8 mouse cellular contexts compared by ENCODE assay signal in genomic region chr3:84665255-84666073, GRCm38 (mm10). TPM values are rescaled to one million over a fixed set of nuclear protein-coding genes. Genes with fewer than 3 reads are reported as not detected.
DNase-seq lines count a peak whose midpoint lies in the region; ATAC-seq and TF ChIP-seq lines count a peak whose summit lies in the region.

No protein-coding gene starts in this region.

- TF ChIP-seq CTCF in bone marrow macrophage, adult 2 months (IDR thresholded peaks at IDR 0.05; ENCODE audit: low read depth, low read length), result no peak
- no peak for TF ChIP-seq CTCF in heart, postnatal 0 days (IDR thresholded peaks at IDR 0.05; ENCODE audit: low read depth)

- H3K27me3 ChIP-seq in kidney, embryonic 14.5 days (ENCODE audit: control insufficient read depth, insufficient read depth, low read length), result peaks cover 10% of the 10 kb centered on the region
- H3K27me3 ChIP-seq in heart, postnatal 0 days (ENCODE audit: control insufficient read depth, insufficient read depth, low read length), result no peaks in the 10 kb centered on the region
- peaks cover 33% of the 10 kb centered on the region for H3K27me3 ChIP-seq in midbrain, embryonic 11.5 days (ENCODE audit: control insufficient read depth, insufficient read depth, low read length)

- no peak for DNase-seq in kidney, postnatal 10 days
- DNase-seq in heart, postnatal 0 days (ENCODE audit: low spot score), result no peak
- peak; percentile 96 for DNase-seq in midbrain, embryonic 11.5 days (ENCODE audit: low spot score, missing footprints)
- no peak for DNase-seq in left cerebral cortex, postnatal 4 days
- DNase-seq in frontal cortex, postnatal 36 days (ENCODE audit: low spot score in 2 of 2), result no peak

- H3K4me3 ChIP-seq in kidney, embryonic 14.5 days (ENCODE audit: low read length), result peak overlapping the region; percentile 22
- peak overlapping the region; percentile 57 for H3K4me3 ChIP-seq in bone marrow macrophage, adult 2 months (ENCODE audit: insufficient read depth, low read length)
- H3K4me3 ChIP-seq in heart, postnatal 0 days (ENCODE audit: low read depth, low read length), result peak overlapping the region; percentile 45
- peak overlapping the region; percentile 19 for H3K4me3 ChIP-seq in midbrain, embryonic 11.5 days (ENCODE audit: low read depth, low read length)

- 5% methylated on average over 21 of the region's 21 CpGs for WGBS in kidney, embryonic 14.5 days
- 22% methylated on average over 21 of the region's 21 CpGs for WGBS in heart, postnatal 0 days
- under 1% methylated on average over 21 of the region's 21 CpGs for WGBS in midbrain, embryonic 11.5 days

- ATAC-seq in kidney, embryonic 14.5 days (ENCODE audit: low FRiP score, low TSS enrichment), result 0 out of 2 replicates have a peak, but pooled peaks have one; percentile 47
- peak; percentile 53 for ATAC-seq in heart, postnatal 0 days (ENCODE audit: insufficient read depth, low read depth)
- ATAC-seq in midbrain, embryonic 11.5 days (ENCODE audit: low FRiP score), result peak; percentile 85
- no peak for ATAC-seq in megakaryocyte-erythroid progenitor cell, adult 5-6 weeks (replicated peaks; ENCODE audit: low FRiP score, low TSS enrichment, poor library complexity, severe bottlenecking)

- no peaks in the 10 kb centered on the region for H3K9me3 ChIP-seq in kidney, embryonic 14.5 days (ENCODE audit: control insufficient read depth, low read length)
- no peaks in the 10 kb centered on the region for H3K9me3 ChIP-seq in heart, postnatal 0 days (replicated peaks; ENCODE audit: control insufficient read depth, low read length)
- H3K9me3 ChIP-seq in midbrain, embryonic 11.5 days (ENCODE audit: control insufficient read depth, low read length), result no peaks in the 10 kb centered on the region

- TF ChIP-seq POLR2A in bone marrow macrophage, adult 2 months (IDR thresholded peaks at IDR 0.05; ENCODE audit: borderline replicate concordance, low read depth, low read length), result no peak

- no peak overlapping the region for H3K9ac ChIP-seq in kidney, embryonic 14.5 days (ENCODE audit: low read depth, low read length)
- no peak overlapping the region for H3K9ac ChIP-seq in heart, postnatal 0 days (replicated peaks; ENCODE audit: low read depth, low read length)
- H3K9ac ChIP-seq in midbrain, embryonic 11.5 days (ENCODE audit: low read length), result peak overlapping the region; percentile 42; the same call in 1 of the 2 replicates

- H3K27ac ChIP-seq in kidney, embryonic 14.5 days (ENCODE audit: low read depth, low read length), result no peak overlapping the region
- H3K27ac ChIP-seq in bone marrow macrophage, adult 2 months (ENCODE audit: insufficient read depth, low read depth, low read length), result 0 out of 2 replicates have a peak overlapping the region, but pooled peaks have one; percentile 11
- H3K27ac ChIP-seq in heart, postnatal 0 days (ENCODE audit: low read depth), result no peak overlapping the region
- H3K27ac ChIP-seq in midbrain, embryonic 11.5 days (ENCODE audit: low read depth, low read length), result no peak overlapping the region

- intact Hi-C loops in left cerebral cortex, postnatal 4 days (cut with DNase I), result no loop called here

- H3K4me1 ChIP-seq in kidney, embryonic 14.5 days (ENCODE audit: control insufficient read depth, insufficient read depth, low read length), result peaks cover 12% of the 10 kb centered on the region; the same call in 1 of the 2 replicates
- peaks cover 26% of the 10 kb centered on the region for H3K4me1 ChIP-seq in bone marrow macrophage, adult 2 months (ENCODE audit: control insufficient read depth, insufficient read depth, low read length)
- peaks cover 20% of the 10 kb centered on the region for H3K4me1 ChIP-seq in heart, postnatal 0 days (ENCODE audit: control insufficient read depth, insufficient read depth)
- peaks cover 11% of the 10 kb centered on the region for H3K4me1 ChIP-seq in midbrain, embryonic 11.5 days (ENCODE audit: control insufficient read depth, insufficient read depth, low read length)

- H3K36me3 ChIP-seq in kidney, embryonic 14.5 days (ENCODE audit: control insufficient read depth, insufficient read depth, low read length), result no peaks in the 10 kb centered on the region
- H3K36me3 ChIP-seq in heart, postnatal 0 days (replicated peaks; ENCODE audit: control insufficient read depth, insufficient read depth, low read length), result no peaks in the 10 kb centered on the region
- no peaks in the 10 kb centered on the region for H3K36me3 ChIP-seq in midbrain, embryonic 11.5 days (ENCODE audit: control insufficient read depth, insufficient read depth, low read length)

- H3K4me2 ChIP-seq in kidney, embryonic 14.5 days (replicated peaks; ENCODE audit: low read depth, low read length), result peak overlapping the region; percentile 48
- H3K4me2 ChIP-seq in heart, postnatal 0 days (ENCODE audit: low read depth, low read length), result peak overlapping the region; percentile 65
- peak overlapping the region; percentile 44 for H3K4me2 ChIP-seq in midbrain, embryonic 11.5 days

- TF ChIP-seq EP300 in heart, postnatal 0 days (IDR thresholded peaks at IDR 0.05; ENCODE audit: low read depth), result no peak

RNA-seq across cellular contexts. Expression of gene Tmem154, which starts 0.5 kb away (rescaled TPM):
- 0.38 and 0.60 TPM in 2 replicates for polyA plus RNA-seq in kidney, embryonic 14.5 days (2014; fragmentation: Nextera tagmentation; extraction: Ambion mirVana)
- polyA plus RNA-seq in bone marrow macrophage, adult 2 months (2012; ENCODE audit: insufficient read depth, insufficient read length, missing spikeins), result 5.4 and 5.9 TPM in 2 replicates
- 0.57 and 1.7 TPM in 2 replicates for total RNA-seq in heart, postnatal 0 days (2014; rRNA removed; ENCODE audit: low replicate concordance)
- polyA plus RNA-seq in heart, postnatal 0 days (2015; fragmentation: Nextera tagmentation; extraction: Ambion mirVana), result 0.89 and 1.2 TPM in 2 replicates
- 0.16 and 0.36 TPM in 2 replicates for polyA plus RNA-seq in midbrain, embryonic 11.5 days (2014; fragmentation: Nextera tagmentation; extraction: Ambion mirVana)
- 0.47 and 1.2 TPM in 2 replicates for total RNA-seq in megakaryocyte-erythroid progenitor cell, adult 5-6 weeks (2014; fragmentation: Nextera tagmentation)
- total RNA-seq in megakaryocyte-erythroid progenitor cell, adult 5-6 weeks (2017), result 0.19 and 20.9 TPM in 2 replicates
- total RNA-seq in left cerebral cortex, postnatal 4 days (2021), result 1 to 10 TPM; 1.4 to 1.7 TPM
